Mouse (Mus musculus): Measurements from ENCODE around the gene Sod1. TPM values are rescaled to one million over a fixed set of nuclear protein-coding genes. Genes with fewer than 3 reads are reported as not detected.
A peak's percentile ranks its signal among the peaks of the same experiment; 100 is the strongest.

Gene Sod1
- polyA plus RNA-seq (2015; fragmentation: Nextera tagmentation; extraction: Ambion mirVana) = 1,312 and 1,369 TPM in 2 replicates

DNA sequence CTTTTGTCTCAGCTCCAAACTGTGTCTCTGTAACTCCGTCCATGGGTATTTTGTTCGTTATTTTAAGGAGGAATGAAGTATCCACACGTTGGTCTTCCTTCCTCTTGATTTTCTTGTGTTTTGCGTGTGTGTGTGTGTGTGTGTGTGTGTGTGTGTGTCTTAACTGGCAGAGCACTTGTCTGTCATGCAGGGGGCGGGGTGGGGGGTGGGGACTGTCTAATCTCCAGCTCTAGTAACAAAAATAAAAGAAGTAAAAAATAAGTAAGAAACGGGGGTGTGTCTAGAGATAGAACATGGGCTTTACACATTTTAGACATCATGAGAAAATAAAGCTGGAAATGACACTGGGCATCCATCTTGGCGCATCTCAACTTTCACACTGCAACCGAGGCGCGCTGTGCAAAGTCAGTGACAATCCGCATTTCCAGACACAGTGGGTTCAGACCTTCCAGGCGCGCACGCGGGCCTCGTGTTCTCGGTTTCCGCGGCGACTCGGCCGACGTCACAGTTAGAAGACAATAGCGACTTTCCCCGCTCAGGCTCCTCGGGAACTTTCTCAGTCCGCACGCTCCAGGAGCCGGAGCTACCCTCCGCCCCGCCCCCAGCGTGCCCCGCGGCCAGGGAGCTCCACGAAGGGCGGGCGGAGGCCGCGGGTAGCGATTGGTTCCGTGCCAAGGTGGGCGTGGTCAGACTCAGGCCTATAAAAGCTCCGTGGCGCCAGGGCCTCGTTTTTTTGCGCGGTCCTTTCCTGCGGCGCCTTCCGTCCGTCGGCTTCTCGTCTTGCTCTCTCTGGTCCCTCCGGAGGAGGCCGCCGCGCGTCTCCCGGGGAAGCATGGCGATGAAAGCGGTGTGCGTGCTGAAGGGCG, at the start of gene Sod1:
Sod1 (plus strand) TSS at position 729 of the 866 bp plus-strand sequence.
- peak; percentile 96 for ATAC-seq (ENCODE audit: low read depth)
- no peaks in the 10 kb centered on the region for H3K27me3 ChIP-seq (ENCODE audit: control insufficient read depth, insufficient read depth, low read depth, low read length)
- peak within 1 kb of the TSS; percentile 71 for H3K4me2 ChIP-seq (ENCODE audit: low read depth, low read length)
- H3K27ac ChIP-seq (ENCODE audit: low read length) = peak within 1 kb of the TSS; percentile 94
- H3K4me1 ChIP-seq (replicated peaks; ENCODE audit: control insufficient read depth, insufficient read depth, low read length) = peaks cover 20% of the 10 kb centered on the region
- no peaks in the 10 kb centered on the region for H3K9me3 ChIP-seq (ENCODE audit: control insufficient read depth, low read length)
- 1% methylated on average over 62 of the region's 63 CpGs for WGBS
- H3K36me3 ChIP-seq (ENCODE audit: control insufficient read depth, insufficient read depth, low read length) = peaks cover 6% of the 10 kb centered on the region
- H3K9ac ChIP-seq (ENCODE audit: low read length) = peak within 1 kb of the TSS; percentile 95
- H3K4me3 ChIP-seq (ENCODE audit: low read length) = peak within 1 kb of the TSS; percentile 93

DNA sequence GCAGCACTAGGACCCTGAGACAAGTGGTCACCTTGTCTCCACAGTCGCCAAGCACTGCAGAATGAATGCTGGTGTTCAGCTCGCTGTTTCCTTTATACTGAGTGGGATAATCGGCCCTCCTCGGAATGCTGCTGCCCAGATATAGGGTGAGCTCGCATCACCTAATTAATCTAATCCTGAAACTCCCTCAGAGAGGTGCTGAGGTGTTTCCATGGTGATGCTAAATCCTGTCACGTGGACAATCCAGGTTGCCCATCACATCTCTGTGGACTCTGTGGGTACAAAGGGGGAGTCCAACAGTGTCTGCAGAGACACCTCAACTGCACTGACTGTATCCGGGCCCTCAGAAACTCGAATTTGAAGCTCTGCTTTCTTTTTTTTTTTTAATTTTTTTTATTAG, 49.1 kb upstream of the Sod1 start:
- Histone ChIP-seq H3K9me3 (ENCODE audit: control insufficient read depth, low read length) (no peaks in the 10 kb centered on the region), H3K4me2 (ENCODE audit: low read depth, low read length) (no peak overlapping the region), H3K4me1 (replicated peaks; ENCODE audit: control insufficient read depth, insufficient read depth, low read length) (no peaks in the 10 kb centered on the region), H3K9ac (ENCODE audit: low read length) (no peak overlapping the region), H3K36me3 (ENCODE audit: control insufficient read depth, insufficient read depth, low read length) (no peaks in the 10 kb centered on the region), H3K4me3 (ENCODE audit: low read length) (no peak overlapping the region), H3K27ac (ENCODE audit: low read length) (no peak overlapping the region), H3K27me3 (ENCODE audit: control insufficient read depth, insufficient read depth, low read depth, low read length) (no peaks in the 10 kb centered on the region)
- ATAC-seq (ENCODE audit: low read depth) = no peak
- WGBS = 44% methylated on average over 8 of the region's 8 CpGs

DNA sequence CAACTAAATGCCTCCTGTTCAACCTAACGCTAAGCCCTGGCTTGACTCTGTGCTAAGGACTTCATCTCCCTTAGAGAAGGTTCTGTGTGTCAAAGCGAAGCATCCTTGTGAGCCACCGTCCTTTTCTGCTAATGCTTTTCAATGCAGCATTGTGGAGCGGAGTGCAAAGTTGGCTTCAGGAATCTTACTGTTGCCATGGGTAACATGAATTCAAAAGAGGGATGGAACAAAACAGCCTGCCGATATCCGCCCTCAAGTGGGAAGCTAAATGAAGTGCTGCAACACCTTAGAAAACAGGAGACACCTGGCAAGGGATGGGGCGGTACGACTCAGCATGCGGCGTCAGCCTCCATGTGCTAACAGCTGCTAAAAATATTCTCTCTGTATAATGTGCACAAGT, 44.1 kb upstream of the Sod1 start:
- Histone ChIP-seq H3K4me3 (ENCODE audit: low read length) (no peak overlapping the region), H3K27ac (ENCODE audit: low read length) (no peak overlapping the region), H3K27me3 (ENCODE audit: control insufficient read depth, insufficient read depth, low read depth, low read length) (no peaks in the 10 kb centered on the region), H3K4me2 (ENCODE audit: low read depth, low read length) (no peak overlapping the region), H3K9me3 (ENCODE audit: control insufficient read depth, low read length) (no peaks in the 10 kb centered on the region), H3K4me1 (replicated peaks; ENCODE audit: control insufficient read depth, insufficient read depth, low read length) (no peaks in the 10 kb centered on the region), H3K9ac (ENCODE audit: low read length) (no peak overlapping the region), H3K36me3 (ENCODE audit: control insufficient read depth, insufficient read depth, low read length) (no peaks in the 10 kb centered on the region)
- ATAC-seq (ENCODE audit: low read depth) = peak; percentile 37; the same call in 1 of the 2 replicates
- 34% methylated on average over 10 of the region's 10 CpGs for WGBS

DNA sequence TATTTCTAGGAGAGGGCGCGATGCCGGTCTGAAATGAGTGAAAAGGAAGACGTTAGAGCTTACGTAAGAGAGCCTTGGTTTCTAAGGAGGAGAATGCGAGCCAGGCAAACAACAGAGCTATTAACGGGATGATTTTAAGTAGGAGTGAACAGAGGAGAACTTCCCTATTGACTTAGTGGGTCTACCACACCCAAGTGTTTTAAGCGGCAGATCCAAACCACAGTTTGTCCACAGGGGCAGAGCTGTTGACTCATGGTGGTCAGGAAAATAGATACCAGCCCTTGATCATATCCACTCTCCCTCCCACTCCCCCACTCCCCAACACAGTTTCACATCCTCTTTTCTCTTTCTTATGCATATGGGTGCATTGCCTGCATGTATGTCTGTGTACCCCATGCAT, 43.1 kb upstream of the Sod1 start:
- H3K9me3 ChIP-seq (ENCODE audit: control insufficient read depth, low read length) = no peaks in the 10 kb centered on the region
- no peak overlapping the region for H3K9ac ChIP-seq (ENCODE audit: low read length)
- no peak overlapping the region for H3K4me2 ChIP-seq (ENCODE audit: low read depth, low read length)
- no peak overlapping the region for H3K4me3 ChIP-seq (ENCODE audit: low read length)
- no peaks in the 10 kb centered on the region for H3K27me3 ChIP-seq (ENCODE audit: control insufficient read depth, insufficient read depth, low read depth, low read length)
- 51% methylated on average over 8 of the region's 8 CpGs for WGBS
- no peaks in the 10 kb centered on the region for H3K36me3 ChIP-seq (ENCODE audit: control insufficient read depth, insufficient read depth, low read length)
- ATAC-seq (ENCODE audit: low read depth) = peak; percentile 41
- no peak overlapping the region for H3K27ac ChIP-seq (ENCODE audit: low read length)
- no peaks in the 10 kb centered on the region for H3K4me1 ChIP-seq (replicated peaks; ENCODE audit: control insufficient read depth, insufficient read depth, low read length)

DNA sequence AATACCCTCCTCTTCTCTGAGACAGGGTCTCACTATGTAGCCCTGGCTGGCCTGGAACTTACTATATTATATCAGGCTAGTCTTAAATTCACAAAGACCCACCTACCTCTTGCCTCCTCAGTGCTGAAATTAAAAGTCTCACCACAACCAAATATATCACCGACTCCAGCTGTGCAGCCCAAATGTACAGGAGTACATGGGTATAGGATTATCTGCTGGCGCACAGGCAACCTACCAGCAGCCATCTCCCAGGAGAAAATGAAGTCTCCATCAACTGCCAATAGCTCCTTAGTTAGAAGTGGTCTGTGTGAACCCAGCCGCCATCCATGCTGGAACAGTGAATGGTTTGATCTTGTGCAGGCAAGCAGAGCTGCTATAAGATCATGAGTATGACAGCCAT, 42.1 kb upstream of the Sod1 start:
- Histone ChIP-seq H3K9me3 (ENCODE audit: control insufficient read depth, low read length) (no peaks in the 10 kb centered on the region), H3K4me1 (replicated peaks; ENCODE audit: control insufficient read depth, insufficient read depth, low read length) (no peaks in the 10 kb centered on the region), H3K36me3 (ENCODE audit: control insufficient read depth, insufficient read depth, low read length) (no peaks in the 10 kb centered on the region), H3K4me2 (ENCODE audit: low read depth, low read length) (no peak overlapping the region), H3K27ac (ENCODE audit: low read length) (no peak overlapping the region), H3K9ac (ENCODE audit: low read length) (no peak overlapping the region), H3K27me3 (ENCODE audit: control insufficient read depth, insufficient read depth, low read depth, low read length) (no peaks in the 10 kb centered on the region), H3K4me3 (ENCODE audit: low read length) (no peak overlapping the region)
- ATAC-seq (ENCODE audit: low read depth) = no peak
- WGBS = 92% methylated on average over 3 of the region's 3 CpGs

DNA sequence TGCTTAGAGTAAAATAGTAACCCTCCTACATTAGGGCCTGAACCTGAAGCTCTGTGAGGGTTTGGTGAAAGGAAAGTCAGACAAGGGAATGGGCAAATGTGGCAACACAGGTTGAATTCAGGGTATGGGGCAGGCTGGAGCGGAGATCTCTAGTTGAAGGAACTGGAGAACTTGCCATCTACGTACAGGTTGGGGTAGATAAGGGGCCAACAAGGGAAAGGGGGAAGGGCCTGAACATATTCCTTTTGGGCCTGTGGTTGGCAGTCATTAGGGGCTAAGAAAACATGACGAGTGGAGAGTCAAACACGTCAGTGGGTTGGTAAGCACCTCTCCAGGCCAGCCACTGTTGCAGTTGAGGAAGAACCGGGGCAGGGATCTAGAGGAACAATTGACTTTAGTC, 40.7 kb upstream of the Sod1 start:
- peak; percentile 53 for ATAC-seq (ENCODE audit: low read depth)
- WGBS = 63% methylated on average over 5 of the region's 5 CpGs
- Histone ChIP-seq H3K4me2 (ENCODE audit: low read depth, low read length) (no peak overlapping the region), H3K27me3 (ENCODE audit: control insufficient read depth, insufficient read depth, low read depth, low read length) (no peaks in the 10 kb centered on the region), H3K9ac (ENCODE audit: low read length) (no peak overlapping the region), H3K9me3 (ENCODE audit: control insufficient read depth, low read length) (no peaks in the 10 kb centered on the region), H3K4me1 (replicated peaks; ENCODE audit: control insufficient read depth, insufficient read depth, low read length) (no peaks in the 10 kb centered on the region), H3K4me3 (ENCODE audit: low read length) (no peak overlapping the region), H3K36me3 (ENCODE audit: control insufficient read depth, insufficient read depth, low read length) (no peaks in the 10 kb centered on the region), H3K27ac (ENCODE audit: low read length) (0 out of 2 replicates have a peak overlapping the region, but pooled peaks have one; percentile 45)

DNA sequence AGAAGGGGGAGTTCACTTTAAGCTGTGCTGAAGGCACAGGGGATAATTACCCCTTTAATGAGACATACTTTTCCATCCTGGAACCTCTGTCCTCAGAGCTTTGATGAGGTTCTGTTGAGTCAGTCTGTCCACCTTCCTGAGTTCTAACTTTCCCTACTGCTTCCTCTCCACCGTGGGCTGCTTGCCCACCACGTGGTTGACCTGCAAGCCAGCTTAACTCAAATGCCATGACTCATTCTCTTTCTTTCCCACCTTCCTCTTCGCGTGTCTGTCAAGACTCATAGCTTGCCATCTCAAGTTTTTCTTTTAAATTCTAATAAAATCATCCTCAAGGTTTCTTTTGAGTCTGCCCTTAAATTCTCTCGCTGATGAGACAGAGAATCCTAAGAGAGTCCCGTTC, 39.6 kb upstream of the Sod1 start:
- Histone ChIP-seq H3K4me2 (ENCODE audit: low read depth, low read length) (no peak overlapping the region), H3K9me3 (ENCODE audit: control insufficient read depth, low read length) (no peaks in the 10 kb centered on the region), H3K4me3 (ENCODE audit: low read length) (no peak overlapping the region), H3K27me3 (ENCODE audit: control insufficient read depth, insufficient read depth, low read depth, low read length) (no peaks in the 10 kb centered on the region), H3K9ac (ENCODE audit: low read length) (no peak overlapping the region), H3K27ac (ENCODE audit: low read length) (no peak overlapping the region), H3K4me1 (replicated peaks; ENCODE audit: control insufficient read depth, insufficient read depth, low read length) (no peaks in the 10 kb centered on the region), H3K36me3 (ENCODE audit: control insufficient read depth, insufficient read depth, low read length) (no peaks in the 10 kb centered on the region)
- ATAC-seq (ENCODE audit: low read depth) = no peak
- 82% methylated on average over 6 of the region's 6 CpGs for WGBS

DNA sequence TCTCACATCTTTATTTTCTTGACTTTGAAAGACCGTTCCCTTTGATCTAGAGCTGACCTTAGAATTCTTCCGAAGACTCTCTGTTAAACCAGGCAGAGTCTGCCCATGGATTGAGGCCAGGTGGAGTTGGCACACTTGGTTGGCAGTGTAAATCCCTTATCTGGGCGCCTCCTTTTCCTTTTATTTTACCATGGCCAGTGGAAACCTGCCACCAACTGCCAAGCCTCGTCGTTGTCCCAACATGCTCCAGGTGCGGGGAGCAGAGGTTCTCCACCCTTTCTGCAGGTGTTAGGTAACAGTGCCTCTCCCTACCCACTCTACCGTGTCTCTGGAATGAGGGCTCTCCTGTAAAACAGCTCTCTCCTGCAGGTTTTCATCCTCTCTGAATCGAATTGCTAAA, 38.9 kb upstream of the Sod1 start:
- no peaks in the 10 kb centered on the region for H3K9me3 ChIP-seq (ENCODE audit: control insufficient read depth, low read length)
- no peak overlapping the region for H3K27ac ChIP-seq (ENCODE audit: low read length)
- H3K4me2 ChIP-seq (ENCODE audit: low read depth, low read length) = no peak overlapping the region
- H3K4me3 ChIP-seq (ENCODE audit: low read length) = no peak overlapping the region
- WGBS = 68% methylated on average over 8 of the region's 8 CpGs
- no peaks in the 10 kb centered on the region for H3K4me1 ChIP-seq (replicated peaks; ENCODE audit: control insufficient read depth, insufficient read depth, low read length)
- no peak for ATAC-seq (ENCODE audit: low read depth)
- no peaks in the 10 kb centered on the region for H3K36me3 ChIP-seq (ENCODE audit: control insufficient read depth, insufficient read depth, low read length)
- H3K27me3 ChIP-seq (ENCODE audit: control insufficient read depth, insufficient read depth, low read depth, low read length) = no peaks in the 10 kb centered on the region
- H3K9ac ChIP-seq (ENCODE audit: low read length) = no peak overlapping the region

DNA sequence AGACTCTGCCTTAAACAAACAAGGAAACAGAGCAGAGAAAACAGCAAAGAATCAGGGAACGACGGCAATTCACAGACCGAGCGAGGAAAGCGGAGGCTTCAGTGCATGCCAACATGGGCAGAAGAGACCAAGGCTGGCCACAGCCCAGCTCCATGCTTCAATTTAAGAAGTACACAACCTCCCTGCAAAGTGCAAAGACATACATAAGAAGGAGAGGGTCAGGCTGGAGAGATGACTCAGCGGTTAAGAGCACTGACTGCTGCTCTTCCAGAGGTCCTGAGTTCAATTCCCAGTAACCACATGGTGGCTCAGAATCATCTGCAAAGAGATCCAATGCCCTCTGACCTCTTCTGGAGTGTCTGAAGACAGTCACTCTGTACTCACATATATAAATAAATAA, 36.4 kb upstream of the Sod1 start:
- H3K27ac ChIP-seq (ENCODE audit: low read length) = no peak overlapping the region
- no peak overlapping the region for H3K4me2 ChIP-seq (ENCODE audit: low read depth, low read length)
- ATAC-seq (ENCODE audit: low read depth) = no peak
- no peaks in the 10 kb centered on the region for H3K36me3 ChIP-seq (ENCODE audit: control insufficient read depth, insufficient read depth, low read length)
- no peaks in the 10 kb centered on the region for H3K27me3 ChIP-seq (ENCODE audit: control insufficient read depth, insufficient read depth, low read depth, low read length)
- H3K9ac ChIP-seq (ENCODE audit: low read length) = no peak overlapping the region
- H3K9me3 ChIP-seq (ENCODE audit: control insufficient read depth, low read length) = no peaks in the 10 kb centered on the region
- WGBS = 79% methylated on average over 6 of the region's 6 CpGs
- 0 out of 2 replicates have a peak, but pooled peaks cover 3% of the 10 kb centered on the region for H3K4me1 ChIP-seq (replicated peaks; ENCODE audit: control insufficient read depth, insufficient read depth, low read length)
- H3K4me3 ChIP-seq (ENCODE audit: low read length) = no peak overlapping the region
